Mouse (Mus musculus) MEL (cell line): ENCODE measurements around the gene Ccdc102a. TPM values are rescaled to one million over a fixed set of nuclear protein-coding genes. Genes with fewer than 3 reads are reported as not detected.

ENCODE experiments used
- DNase-seq: peaks from one replicate; pipeline ENCODE4 v3.0.0; 2011; ENCODE audit warnings: low read depth, low spot score
- H3K27ac ChIP-seq: 2 replicates; pipeline ENCODE4 v1.5.1; 2012; ENCODE audit warnings: low read depth, mild to moderate bottlenecking, control low read depth, low read length, moderate library complexity; ENCODE audit not compliant: control insufficient read depth
- H3K27me3 ChIP-seq, 2 experiments: fragments of 150-350 bp in 1 of 2; sonication (generic) in 1 of 2; 2 replicates each; pipeline ENCODE4 v1.6.1; 2012; ENCODE audit warnings: low read length in 2 of 2, mild to moderate bottlenecking in 2 of 2, improper control_type of control experiment in 1 of 2, moderate library complexity in 1 of 2; ENCODE audit not compliant: insufficient read depth in 2 of 2, control insufficient read depth in 1 of 2
- H3K36me3 ChIP-seq, 2 experiments: 2 replicates each; pipeline ENCODE4 v1.6.1; 2012 to 2014; ENCODE audit warnings: low read length in 2 of 2, improper control_type of control experiment in 1 of 2, inconsistent platforms in 1 of 2, mild to moderate bottlenecking in 1 of 2; ENCODE audit not compliant: insufficient read depth in 2 of 2, control insufficient read depth in 1 of 2
- H3K4me1 ChIP-seq, 2 experiments: fragments of 150-350 bp in 1 of 2; sonication (generic) in 1 of 2; 2 replicates each; pipeline ENCODE4 v1.6.1; 2012; ENCODE audit warnings: low read length in 2 of 2, improper control_type of control experiment in 1 of 2, mild to moderate bottlenecking in 1 of 2; ENCODE audit not compliant: insufficient read depth in 2 of 2, control insufficient read depth in 1 of 2
- H3K4me3 ChIP-seq, 2 experiments: fragments of 150-350 bp in 1 of 2; sonication (generic) in 1 of 2; 2 replicates each; pipeline ENCODE4 v1.5.1; 2012; ENCODE audit warnings: low read depth in 2 of 2, low read length in 2 of 2, mild to moderate bottlenecking in 2 of 2, moderate library complexity in 2 of 2, control low read depth in 1 of 2, improper control_type of control experiment in 1 of 2; ENCODE audit not compliant: control insufficient read depth in 1 of 2, insufficient read depth in 1 of 2
- H3K79me2 ChIP-seq: 2 replicates; pipeline ENCODE4 v1.6.1; 2012; ENCODE audit warnings: mild to moderate bottlenecking, low read length, moderate library complexity; ENCODE audit not compliant: control insufficient read depth, poor library complexity, insufficient read depth
- H3K9ac ChIP-seq: 2 replicates; pipeline ENCODE4 v1.6.1; 2012; ENCODE audit warnings: low read depth, mild to moderate bottlenecking, control low read depth, low read length, moderate library complexity; ENCODE audit not compliant: control insufficient read depth, poor library complexity, severe bottlenecking
- H3K9me3 ChIP-seq: fragments of 150-350 bp; sonication (generic); replicated peaks from 2 replicates; pipeline ENCODE4 v1.6.1; 2012; ENCODE audit warnings: mild to moderate bottlenecking, low read length, improper control_type of control experiment, moderate library complexity; ENCODE audit not compliant: insufficient read depth
- BHLHE40 ChIP-seq: IDR thresholded peaks from 2 replicates; pipeline ENCODE4 v1.6.1; 2012; ENCODE audit warnings: low read depth, mild to moderate bottlenecking, inconsistent platforms, low read length, improper control_type of control experiment, borderline replicate concordance
- CTCF ChIP-seq, 3 experiments: IDR thresholded peaks in 2 of 3; conservative IDR thresholded peaks in 1 of 3; 2 replicates each; pipeline ENCODE4 v1.5.1; 2011 to 2012; ENCODE audit warnings: low read length in 3 of 3, low read depth in 2 of 3, mild to moderate bottlenecking in 2 of 3, improper control_type of control experiment in 1 of 3, inconsistent platforms in 1 of 3, mixed read lengths in 1 of 3, moderate library complexity in 1 of 3; ENCODE audit not compliant: control insufficient read depth in 1 of 3, insufficient read depth in 1 of 3, poor library complexity in 1 of 3, severe bottlenecking in 1 of 3
- ELF1 ChIP-seq: IDR thresholded peaks from 2 replicates; pipeline ENCODE4 v1.6.1; 2014; ENCODE audit warnings: low read depth, mild to moderate bottlenecking, inconsistent platforms, low read length, improper control_type of control experiment, moderate library complexity
- ETS1 ChIP-seq: IDR thresholded peaks from 2 replicates; pipeline ENCODE4 v1.6.1; 2012; ENCODE audit warnings: low read depth, mild to moderate bottlenecking, inconsistent platforms, low read length, improper control_type of control experiment, moderate library complexity
- KAT2A ChIP-seq: conservative IDR thresholded peaks from 2 replicates; pipeline ENCODE4 v1.6.1; 2012; ENCODE audit warnings: low read depth, low read length, improper control_type of control experiment, inconsistent platforms
- MAZ ChIP-seq: IDR thresholded peaks from 2 replicates; pipeline ENCODE4 v1.6.1; 2012; ENCODE audit warnings: low read depth, mild to moderate bottlenecking, inconsistent platforms, low read length, improper control_type of control experiment
- MYC ChIP-seq: IDR thresholded peaks from 2 replicates; pipeline ENCODE4 v1.6.1; 2011; ENCODE audit warnings: low read depth, mild to moderate bottlenecking, low read length, improper control_type of control experiment, moderate library complexity
- NRF1 ChIP-seq: IDR thresholded peaks from 2 replicates; pipeline ENCODE4 v1.6.1; 2014; ENCODE audit warnings: low read depth, mild to moderate bottlenecking, inconsistent platforms, low read length, improper control_type of control experiment, moderate library complexity; ENCODE audit not compliant: poor library complexity, insufficient read depth, severe bottlenecking
- POLR2A ChIP-seq, 2 experiments: IDR thresholded peaks; 2 replicates each; pipeline ENCODE4 v1.6.1; 2011 to 2012; ENCODE audit warnings: low read length in 2 of 2, mild to moderate bottlenecking in 2 of 2, control low read depth in 1 of 2, improper control_type of control experiment in 1 of 2, low read depth in 1 of 2, moderate library complexity in 1 of 2; ENCODE audit not compliant: control insufficient read depth in 1 of 2, insufficient read depth in 1 of 2, poor library complexity in 1 of 2
- SIN3A ChIP-seq: IDR thresholded peaks from 2 replicates; pipeline ENCODE4 v1.6.1; 2012; ENCODE audit warnings: low read length, improper control_type of control experiment, inconsistent platforms
- SMC3 ChIP-seq: IDR thresholded peaks from 2 replicates; pipeline ENCODE4 v1.6.1; 2011; ENCODE audit warnings: low read depth, low read length, improper control_type of control experiment
- TAL1 ChIP-seq: IDR thresholded peaks from 2 replicates; pipeline ENCODE4 v1.6.1; 2012; ENCODE audit warnings: mild to moderate bottlenecking, inconsistent platforms, low read length, moderate library complexity, mixed read lengths
- TBP ChIP-seq: IDR thresholded peaks from 2 replicates; pipeline ENCODE4 v1.8.0; 2011; ENCODE audit warnings: low read depth, low read length, improper control_type of control experiment
- USF2 ChIP-seq, 2 experiments: IDR thresholded peaks; 2 replicates each; pipeline ENCODE4 v1.6.1; 2011 to 2012; ENCODE audit warnings: improper control_type of control experiment in 2 of 2, low read length in 2 of 2, borderline replicate concordance in 1 of 2, inconsistent platforms in 1 of 2, low read depth in 1 of 2, mild to moderate bottlenecking in 1 of 2; ENCODE audit not compliant: insufficient read depth in 1 of 2
- ZMIZ1 ChIP-seq: IDR thresholded peaks from 2 replicates; pipeline ENCODE4 v1.6.1; 2012; ENCODE audit warnings: low read depth, mild to moderate bottlenecking, inconsistent platforms, low read length, improper control_type of control experiment, moderate library complexity
- polyA plus RNA-seq, 2 experiments: library from polyadenylated mRNA; stranded (reverse) in 1 of 2; unstranded in 1 of 2; fragments of >175 nt in 1 of 2; fragments of >200 nt in 1 of 2; gene quantifications; 2 replicates each; pipeline versions ENCODE4 v1.2.1 to v1.2.4; 2012; ENCODE audit warnings: low replicate concordance in 2 of 2, low read depth in 1 of 2; ENCODE audit not compliant: insufficient read length in 2 of 2, insufficient read depth in 1 of 2, missing spikeins in 1 of 2
- total RNA-seq: library from RNA; depleted of rRNA; stranded (reverse); fragments of 300-350 nt; gene quantifications from 2 replicates; pipeline ENCODE4 v1.2.3, GENCODE M21; 2012

The Ccdc102a gene
- total and polyA plus RNA-seq, 3 experiments: 1.7 to 6.8 TPM; not detected in 1

DNA sequence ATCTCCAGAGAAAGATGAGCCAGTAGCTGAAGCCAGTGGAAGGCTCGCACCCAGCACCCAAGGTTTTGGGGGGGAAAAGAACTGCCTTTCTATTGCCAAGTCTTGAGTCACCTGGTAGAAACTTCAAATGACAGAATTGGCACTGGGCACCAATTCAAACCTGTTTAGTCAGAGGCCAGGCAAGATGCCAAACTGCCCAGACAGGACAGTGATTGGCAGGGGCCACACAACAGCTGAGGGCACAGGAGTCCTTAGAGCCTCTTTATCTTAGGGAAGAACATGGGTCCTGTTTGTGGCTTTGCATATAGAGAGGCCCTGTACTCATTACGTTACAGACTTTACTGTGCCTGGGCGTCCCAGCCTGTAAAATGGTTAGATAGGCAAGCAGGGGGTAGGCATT, 49.7 kb upstream of the Ccdc102a start (continued):
- no peak for TF ChIP-seq ZMIZ1
- TF ChIP-seq BHLHE40: no peak
- TF ChIP-seq TBP: no peak
- peak; percentile 56 for TF ChIP-seq TAL1
- 0 out of 2 replicates have a peak, but pooled peaks have one; percentile 19 for TF ChIP-seq MAZ
- TF ChIP-seq KAT2A: no peak
- no peak for TF ChIP-seq USF2 (IDR thresholded peaks at IDR 0.05; ENCODE audit: borderline replicate concordance in 1 of 2, insufficient read depth in 1 of 2, low read depth in 1 of 2, low read length in 2 of 2)
- peak; percentile 32; the same call in 1 of the 2 replicates for TF ChIP-seq SIN3A
- TF ChIP-seq ELF1: no peak

- Histone ChIP-seq H3K79me2 (no peaks in the 10 kb centered on the region), H3K36me3 (peaks cover 0 to 32% of the 10 kb centered on the region in 2 experiments; a peak in 2 of 4 replicates), H3K4me1 (peaks cover 4 to 25% of the 10 kb centered on the region in 2 experiments), H3K9me3 (no peaks in the 10 kb centered on the region), H3K4me3 (peak overlapping the region in 1 of 2 experiments; percentile 13; a peak in 3 of 4 replicates), H3K27ac (peak overlapping the region; percentile 99), H3K27me3 (no peaks in the 10 kb centered on the region)
- TF ChIP-seq POLR2A (IDR thresholded peaks at IDR 0.05; ENCODE audit: control insufficient read depth in 1 of 2, insufficient read depth in 1 of 2, low read depth in 1 of 2, low read length in 2 of 2, poor library complexity in 1 of 2) (0 out of 4 replicates have a peak, but pooled peaks of 1 of the 2 experiments have one; percentile 22), USF2 (IDR thresholded peaks at IDR 0.05; ENCODE audit: borderline replicate concordance in 1 of 2, insufficient read depth in 1 of 2, low read depth in 1 of 2, low read length in 2 of 2) (no peak), NRF1 (peak; percentile 77), ELF1 (0 out of 2 replicates have a peak, but pooled peaks have one; percentile 12)
- TF ChIP-seq, all 39 proteins: peak for 3
- peak overlapping the region; percentile 73 for H3K9ac ChIP-seq
- peak; percentile 82 for DNase-seq
Measured at GRCm38 (mm10) chr8:94967071-94967470, 49.2 kb upstream of the Ccdc102a start.

- Histone ChIP-seq H3K4me3 (peak overlapping the region; percentile 13 to 28; a peak in 3 of 4 replicates), H3K36me3 (peaks cover 0 to 32% of the 10 kb centered on the region in 2 experiments; a peak in 2 of 4 replicates), H3K4me1 (peaks cover 4 to 25% of the 10 kb centered on the region in 2 experiments), H3K27me3 (no peaks in the 10 kb centered on the region), H3K27ac (peak overlapping the region; percentile 99), H3K79me2 (no peaks in the 10 kb centered on the region), H3K9ac (peak overlapping the region; percentile 73), H3K9me3 (no peaks in the 10 kb centered on the region)
- TF ChIP-seq SIN3A (0 out of 2 replicates have a peak, but pooled peaks have one; percentile 32), ETS1 (peak; percentile 11; the same call in 1 of the 2 replicates), MYC (0 out of 2 replicates have a peak, but pooled peaks have one; percentile 53), SMC3 (no peak), CTCF (IDR thresholded peaks at IDR 0.05 in 2 of 3, conservative IDR thresholded peaks at IDR 0.05 in 1 of 3; ENCODE audit: control insufficient read depth in 1 of 3, insufficient read depth in 1 of 3, low read depth in 2 of 3, low read length in 3 of 3, poor library complexity in 1 of 3, severe bottlenecking in 1 of 3) (peak; percentile 14 to 62 (median 56); a peak in 4 of 6 replicates)
- DNase-seq: peak; percentile 79
Measured at GRCm38 (mm10) chr8:94966578-94966977, 48.7 kb upstream of the Ccdc102a start.
